Mouse (Mus musculus): ENCODE measurements around the gene Pdpn.

The Pdpn gene

DNA sequence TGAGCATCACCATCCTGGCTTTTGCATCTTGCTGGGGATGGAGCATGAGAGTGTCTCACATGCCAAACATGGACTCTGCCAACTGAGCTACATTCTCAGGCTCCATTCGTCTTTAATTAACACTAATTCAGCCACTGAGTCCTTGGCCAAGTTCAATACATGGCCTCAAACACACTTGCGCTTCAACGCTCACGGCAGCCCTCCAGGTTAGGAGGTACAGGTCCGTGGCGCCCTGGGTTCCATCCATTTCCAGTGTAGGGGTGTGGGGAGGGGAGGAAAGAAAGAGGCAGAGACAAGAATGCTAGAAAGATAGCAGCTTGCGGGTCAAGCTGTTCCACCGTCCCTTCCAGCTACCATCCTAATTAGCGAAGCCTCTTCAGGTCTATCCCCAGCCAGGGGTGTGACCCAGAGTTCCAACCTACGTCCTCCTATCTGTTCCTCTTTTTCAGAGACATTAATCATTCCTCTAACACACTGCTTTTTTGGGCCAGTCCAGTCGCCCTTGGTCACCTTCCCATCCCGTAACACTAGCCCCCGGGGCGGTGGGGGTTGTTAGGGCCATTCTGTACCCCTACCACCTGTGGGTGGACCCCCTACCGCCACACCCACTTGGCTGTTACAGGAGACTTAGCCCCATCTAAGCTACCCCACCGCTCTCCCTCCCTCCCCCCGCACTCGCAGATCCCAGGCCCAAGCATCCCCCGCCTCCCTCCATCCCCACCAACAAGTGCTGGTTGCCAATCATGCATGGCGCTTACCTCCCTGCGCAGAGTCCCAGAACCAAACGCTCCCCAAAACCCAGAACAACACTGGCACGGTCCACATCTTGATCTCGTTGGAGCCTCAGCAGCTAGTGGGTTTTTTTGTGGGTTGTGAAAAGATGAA is 691 bp downstream of the Pdpn start:
- no peak for DNase-seq (ENCODE audit: low read depth, low spot score)

DNA sequence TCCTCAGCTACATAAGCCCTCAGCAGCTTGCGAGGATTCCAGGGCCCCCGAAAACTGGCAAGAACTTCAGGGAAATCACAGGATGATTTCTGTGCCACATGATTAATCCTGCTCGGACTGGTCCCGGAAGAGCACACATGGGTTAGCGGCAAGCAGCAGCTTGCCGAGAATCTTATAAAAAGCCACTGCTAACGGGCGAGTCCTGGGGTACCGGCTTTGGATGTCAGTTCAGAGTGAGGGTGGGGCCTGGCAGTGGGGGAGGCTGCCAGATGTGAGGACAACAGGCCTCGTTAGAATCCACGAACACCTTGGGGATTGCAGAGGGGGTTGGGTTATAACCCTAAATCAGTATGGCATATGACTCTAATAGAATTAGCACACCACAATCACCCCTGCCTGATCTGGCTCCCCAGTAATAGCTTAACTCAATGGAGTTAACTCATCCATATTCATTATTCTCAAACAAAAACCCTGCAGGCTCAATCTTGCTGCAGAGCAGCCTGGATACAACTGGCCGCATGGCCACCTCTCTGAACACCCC is 2.3 kb downstream of the Pdpn start:
- no peak for DNase-seq (ENCODE audit: low read depth, low spot score)

DNA sequence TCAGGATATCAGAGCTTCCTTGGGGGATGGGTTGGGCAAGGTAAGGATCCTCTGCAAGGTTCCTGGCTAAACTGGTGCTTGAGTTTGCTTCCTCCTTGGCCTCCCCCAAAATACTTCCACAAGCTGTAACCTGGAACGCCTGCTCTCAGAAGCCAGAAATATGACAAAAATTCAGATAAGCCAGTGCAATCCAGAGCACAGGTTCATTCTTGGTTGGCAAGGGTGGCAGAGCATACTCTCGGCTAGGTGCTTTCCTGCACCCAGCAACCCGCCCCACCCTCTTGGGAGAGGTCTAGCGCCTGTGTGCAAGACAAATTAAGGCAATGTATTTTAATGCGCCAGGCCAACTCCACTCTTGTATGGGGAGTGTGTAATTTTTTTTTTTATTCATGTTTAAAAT is 3.2 kb downstream of the Pdpn start:
- DNase-seq (ENCODE audit: low read depth, low spot score) = no peak

DNA sequence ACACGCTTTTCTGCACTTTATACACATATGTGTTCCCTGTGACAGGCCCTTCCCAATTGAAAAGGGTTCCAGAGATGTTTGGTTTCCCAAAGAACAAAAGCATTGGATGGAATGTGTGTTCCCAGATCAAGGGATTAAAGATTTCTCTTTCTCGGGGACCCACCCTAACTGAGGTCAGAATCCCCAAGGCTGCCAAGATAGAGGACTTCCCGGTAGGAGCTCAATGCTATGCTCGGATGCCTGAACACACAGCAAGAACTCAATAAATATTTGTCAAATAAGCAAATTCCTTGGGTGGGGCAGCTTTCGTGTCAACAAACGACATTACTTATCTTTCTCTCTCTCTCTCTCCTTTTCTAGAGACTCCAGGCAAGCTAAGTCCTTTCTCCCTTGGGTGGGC is 5.0 kb downstream of the Pdpn start:
- DNase-seq (ENCODE audit: low read depth, low spot score) = no peak

DNA sequence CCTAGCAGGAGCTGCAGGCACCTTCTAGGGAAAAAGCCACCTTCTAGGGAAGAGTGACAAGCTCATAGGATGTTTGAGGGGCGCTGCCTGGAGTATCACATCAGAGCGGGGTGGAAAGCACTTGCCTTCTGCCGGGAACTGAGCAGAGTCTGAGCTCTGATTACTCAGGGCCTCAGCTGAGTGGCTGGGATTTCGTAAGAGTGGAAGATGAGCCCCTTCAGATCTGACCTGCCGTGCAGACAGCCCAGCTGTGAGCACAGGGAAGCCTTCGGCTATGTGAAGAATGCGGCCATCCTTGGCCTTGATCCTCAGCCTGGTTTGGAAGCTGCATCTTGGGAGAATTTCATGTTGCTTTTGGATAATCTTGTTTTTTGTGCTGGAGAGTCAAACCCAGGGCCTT is 10.5 kb downstream of the Pdpn start:
- DNase-seq (ENCODE audit: low read depth, low spot score) = no peak

DNA sequence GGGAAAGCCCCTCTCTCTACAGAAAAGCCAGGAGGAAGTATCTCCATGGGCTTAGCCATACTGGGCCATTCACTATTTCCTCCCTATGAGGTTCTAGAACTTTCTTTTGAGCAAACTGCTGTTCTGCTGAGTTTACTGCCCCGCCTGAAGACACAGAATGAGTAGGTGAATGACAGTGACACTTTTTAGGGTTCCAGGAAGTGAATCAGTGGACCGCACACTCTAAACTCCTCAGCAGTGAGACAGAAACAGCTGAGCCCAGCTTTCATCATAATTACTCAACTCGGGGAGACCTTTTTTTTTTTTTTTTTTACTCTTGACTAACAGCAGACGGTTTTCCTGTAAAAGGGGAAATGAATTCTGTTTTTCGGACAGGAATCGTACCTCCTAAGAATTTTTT is 10.9 kb downstream of the Pdpn start:
- DNase-seq (ENCODE audit: low read depth, low spot score) = no peak

DNA sequence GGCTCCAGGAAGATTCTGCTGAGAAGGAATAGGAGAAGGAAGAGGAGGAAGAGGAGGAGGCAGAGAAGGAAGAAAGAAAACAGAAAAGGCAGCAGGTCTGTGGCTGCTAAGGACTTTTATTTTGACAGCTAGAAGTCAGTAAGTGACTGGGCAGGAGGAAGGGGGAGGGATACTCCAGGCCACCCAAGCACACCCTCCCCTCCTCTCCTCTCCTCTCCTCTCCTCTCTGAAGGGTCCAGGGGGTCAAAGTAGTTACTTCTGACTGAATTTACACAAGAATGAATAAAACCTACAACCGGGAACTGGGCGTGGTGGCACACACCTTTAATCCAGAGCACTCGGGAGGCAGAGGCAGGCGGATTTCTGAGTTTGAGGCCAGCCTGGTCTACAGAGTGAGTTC is 12.3 kb downstream of the Pdpn start:
- DNase-seq (ENCODE audit: low read depth, low spot score) = no peak

DNA sequence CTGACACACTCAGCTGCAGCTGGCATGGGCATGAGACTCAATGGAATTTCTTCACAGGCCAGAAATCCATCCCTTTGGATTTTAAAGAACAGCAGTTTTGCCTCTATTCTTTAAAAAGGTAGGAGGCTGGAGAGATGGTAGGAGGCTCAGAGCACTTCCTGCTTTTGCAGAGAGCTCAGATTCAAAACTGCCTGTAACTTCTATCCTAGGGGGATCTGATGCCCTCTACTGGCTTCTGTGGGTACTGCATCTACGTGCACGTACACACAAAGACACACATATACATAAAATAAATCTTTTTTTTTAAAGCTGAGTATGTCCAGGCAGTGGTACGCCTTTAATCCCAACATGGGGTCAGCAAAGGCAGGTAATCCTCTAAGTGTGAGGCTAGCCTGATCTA is 19.2 kb downstream of the Pdpn start:
- no peak for DNase-seq (ENCODE audit: low read depth, low spot score)

DNA sequence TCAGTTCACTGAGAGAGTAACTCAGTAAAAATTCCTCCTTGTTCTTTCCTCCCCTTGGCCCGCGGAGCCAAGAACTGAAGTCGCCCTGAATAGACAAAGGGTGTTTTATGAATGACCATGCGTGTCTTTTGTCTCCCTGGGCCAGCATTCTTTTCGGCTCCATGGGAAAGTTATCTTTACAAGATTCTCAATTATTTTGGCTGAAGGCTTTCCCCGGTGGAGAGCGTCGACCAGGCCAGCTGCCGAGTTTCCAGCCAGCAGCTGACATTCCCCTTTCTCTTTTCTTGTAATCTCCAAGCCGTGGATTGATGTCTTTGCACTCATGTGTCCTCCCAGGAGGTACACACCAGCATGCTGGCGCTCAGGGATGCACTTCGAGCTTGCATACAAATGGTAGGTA is 19.7 kb downstream of the Pdpn start:
- DNase-seq (ENCODE audit: low read depth, low spot score) = no peak

DNA sequence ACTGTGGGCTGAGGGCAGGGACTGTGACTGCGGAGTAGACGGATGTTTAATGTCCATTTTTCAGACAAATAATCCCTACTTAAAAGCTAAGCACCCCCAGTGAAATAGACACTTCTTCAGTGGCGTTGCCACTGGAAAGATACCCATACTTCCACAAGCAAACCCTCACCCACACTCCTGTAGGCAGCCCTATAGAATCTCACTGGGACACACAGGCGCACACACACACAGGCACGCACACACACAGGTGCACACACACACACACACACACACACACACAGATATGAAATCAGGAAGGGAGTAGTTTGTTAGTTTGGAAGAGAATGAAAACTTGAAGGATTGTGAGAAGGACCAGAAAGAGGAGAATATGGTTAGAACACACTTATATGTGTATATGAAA is 20.3 kb downstream of the Pdpn start:
- DNase-seq (ENCODE audit: low read depth, low spot score) = no peak

DNA sequence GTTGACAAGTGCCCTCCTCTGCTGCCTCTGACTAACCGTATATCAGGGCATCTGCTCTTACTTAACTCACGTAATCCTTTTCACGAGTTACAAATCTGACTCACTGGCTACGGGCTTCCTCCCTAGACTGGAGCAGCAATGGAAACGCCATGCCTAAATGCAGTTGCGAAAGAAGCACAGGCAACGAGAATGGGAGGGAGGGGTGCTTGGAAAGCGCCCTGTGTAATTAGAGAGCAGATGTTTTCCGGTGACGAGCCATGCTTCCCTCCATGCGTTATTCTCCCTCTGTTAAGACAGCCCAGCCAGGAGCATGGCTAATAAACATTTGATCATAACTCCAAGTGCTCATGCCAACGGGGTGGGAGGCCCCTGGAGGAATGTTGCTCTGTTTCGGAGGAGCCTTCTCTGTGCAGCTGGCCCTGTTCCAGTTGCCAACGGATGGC is 20.9 kb downstream of the Pdpn start:
- DNase-seq (ENCODE audit: low read depth, low spot score) = no peak

DNA sequence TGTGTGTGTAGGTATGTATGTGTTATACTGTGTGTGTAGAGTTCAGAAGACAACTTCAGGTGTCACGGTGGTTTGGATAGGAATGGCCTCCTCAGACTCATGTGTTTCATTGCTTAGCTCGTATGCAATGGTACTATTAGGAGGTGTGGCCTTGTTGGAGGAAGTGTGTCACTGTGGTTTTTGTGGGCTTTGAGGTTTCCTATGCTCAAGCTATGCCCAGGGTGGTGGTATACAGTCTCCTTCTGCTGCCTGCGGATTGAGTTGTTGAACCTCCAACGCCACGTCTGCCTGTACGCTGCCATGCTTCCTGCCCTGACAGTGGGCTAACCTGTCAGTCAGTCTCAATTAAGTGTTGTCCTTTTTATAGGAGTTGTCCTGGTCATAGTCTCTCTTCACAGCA is 22.0 kb downstream of the Pdpn start:
- DNase-seq (ENCODE audit: low read depth, low spot score) = no peak

DNA sequence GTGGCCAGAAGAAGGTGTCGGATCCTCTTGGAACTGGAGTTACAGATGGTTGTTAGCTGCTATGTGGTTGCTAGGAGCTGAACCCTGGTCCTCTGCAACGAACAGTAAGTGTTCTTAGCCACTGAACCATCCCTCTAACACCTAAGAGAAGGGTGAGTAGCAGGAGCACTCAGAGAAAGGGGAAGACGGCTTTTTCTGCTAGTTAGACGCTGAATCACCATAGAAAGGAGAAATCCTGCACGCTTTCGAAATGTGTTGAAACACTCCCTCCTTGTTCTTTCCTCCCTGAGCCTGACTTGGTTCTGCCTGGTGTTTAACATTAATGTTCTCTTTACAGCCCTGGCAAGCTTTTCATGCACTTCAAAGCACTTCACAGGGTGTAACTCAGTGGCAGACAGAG is 27.8 kb downstream of the Pdpn start:
- no peak for DNase-seq (ENCODE audit: low read depth, low spot score)

DNA sequence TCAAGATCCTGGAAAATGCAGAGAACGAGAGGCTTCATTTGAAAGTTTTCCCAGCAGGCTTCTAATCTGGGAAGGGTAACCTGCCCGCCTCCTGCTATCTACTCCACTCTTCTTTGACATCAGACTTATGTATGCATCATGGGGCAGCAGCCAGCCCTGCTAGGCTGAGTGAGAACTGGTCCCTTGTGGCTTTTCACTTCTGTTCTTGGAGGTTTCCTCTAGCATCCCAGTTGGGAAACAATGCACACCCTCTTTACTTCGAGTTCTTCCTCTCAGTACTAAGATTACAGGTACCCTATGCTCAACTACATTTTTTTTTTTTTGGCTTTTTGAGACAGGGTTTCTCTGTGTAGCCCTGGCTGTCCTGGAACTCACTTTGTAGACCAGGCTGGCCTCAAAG is 28.5 kb downstream of the Pdpn start:
- no peak for DNase-seq (ENCODE audit: low read depth, low spot score)

DNA sequence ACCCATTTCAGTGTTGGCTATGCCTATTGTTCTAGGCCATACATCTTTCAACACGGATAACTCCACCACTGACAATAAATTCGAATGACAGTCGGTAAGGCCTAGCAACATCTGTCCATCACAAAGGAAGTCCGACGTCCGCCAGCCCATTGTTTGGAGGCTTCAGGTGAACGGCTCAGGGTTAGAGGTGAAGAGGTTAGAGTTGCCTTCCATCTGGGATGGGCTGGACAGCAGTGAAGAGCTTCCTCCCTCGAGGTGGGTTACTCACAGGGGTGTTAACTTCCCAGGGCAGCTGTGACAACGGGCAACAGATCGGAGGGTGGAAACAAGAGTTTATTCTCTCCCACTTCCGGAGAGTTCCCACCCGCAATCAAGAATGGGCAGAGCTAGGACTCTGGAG is 36.7 kb downstream of the Pdpn start:
- no peak for DNase-seq (ENCODE audit: low read depth, low spot score)

DNA sequence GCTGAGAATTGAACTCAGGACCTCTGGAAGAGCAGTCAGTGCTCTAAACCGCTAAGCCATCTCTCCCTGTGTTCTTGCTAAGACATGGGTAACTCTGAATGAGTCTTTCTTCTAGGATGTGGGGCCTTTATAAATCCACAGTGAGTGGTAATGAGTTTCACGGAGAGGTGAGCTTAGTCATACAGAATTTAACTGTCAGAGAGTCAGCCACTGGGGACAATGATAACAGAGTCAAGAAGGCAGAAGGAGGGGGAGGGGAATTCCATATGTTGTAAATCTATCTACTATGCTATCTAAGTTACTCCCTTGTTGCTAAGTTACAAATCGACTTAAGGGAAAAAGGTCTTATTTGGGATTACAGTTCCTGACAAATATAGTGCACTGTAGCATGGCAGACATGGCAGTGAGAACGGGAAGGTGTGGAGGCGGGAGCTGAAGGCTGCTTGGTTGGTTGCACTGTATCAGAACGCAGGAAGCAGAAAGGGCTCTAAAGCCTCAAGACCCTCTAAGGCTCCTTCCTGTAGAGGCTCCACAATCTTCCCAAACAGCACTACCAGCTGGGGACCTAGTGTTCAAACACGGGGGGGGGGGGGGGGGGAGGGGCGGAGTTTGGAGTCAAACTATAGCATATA is 39.5 kb downstream of the Pdpn start:
- no peak for DNase-seq (ENCODE audit: low read depth, low spot score)

DNA sequence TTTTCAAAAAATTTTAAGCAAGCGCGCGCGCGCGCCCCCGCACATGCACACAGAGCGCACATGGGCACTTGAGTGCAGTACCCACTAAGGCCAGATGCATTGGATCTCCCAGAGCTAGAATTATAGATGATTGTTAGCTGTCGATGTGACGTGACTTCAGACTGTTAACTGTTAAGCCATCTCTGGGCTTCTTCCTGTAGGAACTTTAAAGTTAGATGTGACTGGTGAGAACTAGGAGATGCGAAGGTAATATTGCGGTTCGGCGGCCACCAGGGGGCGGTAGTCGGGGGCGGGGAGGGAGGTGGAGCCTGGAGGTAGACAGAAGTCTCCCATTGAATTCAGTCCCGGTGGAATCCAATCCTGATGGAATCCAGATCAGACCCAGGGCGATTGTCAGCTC is 40.8 kb downstream of the Pdpn start:
- DNase-seq (ENCODE audit: low read depth, low spot score) = no peak

DNA sequence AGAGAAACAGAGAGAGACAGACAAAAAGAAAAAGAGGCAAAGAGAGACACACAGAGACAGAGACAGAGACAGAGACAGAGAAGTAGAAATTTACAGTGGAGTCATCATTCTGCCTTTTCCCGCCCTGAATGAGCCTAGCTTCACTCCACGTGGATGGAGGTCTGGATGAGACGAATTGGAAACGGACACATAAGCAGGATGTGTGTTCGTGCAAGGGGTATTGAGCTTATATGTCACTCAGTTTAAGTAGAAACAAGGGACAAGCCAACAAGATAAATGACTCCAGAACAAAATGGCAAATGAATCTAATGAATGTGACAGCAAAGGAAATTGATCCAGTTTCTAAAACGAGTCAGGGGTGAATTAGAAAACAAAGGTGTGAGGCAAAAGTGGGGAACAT is 41.4 kb downstream of the Pdpn start:
- DNase-seq (ENCODE audit: low read depth, low spot score) = no peak

DNA sequence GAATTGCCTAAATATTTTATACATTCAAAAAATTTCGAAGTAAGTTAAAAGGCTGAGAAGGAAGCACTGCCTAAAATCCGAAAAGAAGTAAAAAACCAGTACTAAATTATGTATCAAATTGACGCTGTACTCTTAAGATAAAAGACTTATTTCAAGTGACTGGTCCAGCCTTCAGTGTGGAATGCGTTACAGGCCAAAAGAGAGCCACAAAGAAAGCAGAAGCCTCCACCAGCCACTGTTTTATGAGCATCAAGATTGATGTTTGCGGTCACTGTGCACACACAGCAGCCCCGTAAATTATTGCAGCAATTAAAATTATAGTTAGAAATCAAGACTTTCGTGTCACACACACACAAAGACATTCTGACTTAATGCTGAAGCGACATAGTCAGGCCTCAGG is 43.8 kb downstream of the Pdpn start:
- DNase-seq (ENCODE audit: low read depth, low spot score) = no peak

DNA sequence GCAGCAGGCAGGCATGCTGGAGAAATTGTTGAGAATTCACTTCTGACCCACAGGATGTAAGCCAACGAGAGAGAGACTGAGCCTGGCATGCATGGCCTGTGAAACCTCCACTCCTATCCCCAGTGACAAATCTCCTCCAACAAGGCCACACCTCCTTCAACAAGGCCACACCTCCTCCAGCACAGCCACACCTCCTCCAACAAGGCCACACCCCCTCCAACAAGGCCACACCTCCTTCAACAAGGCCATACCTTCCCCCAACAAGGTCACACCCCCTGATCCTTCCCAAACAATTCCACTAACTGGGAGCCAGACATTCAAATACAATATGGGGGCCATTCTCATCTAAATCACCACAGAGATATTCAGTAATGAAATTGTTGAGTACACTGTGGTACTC is 46.0 kb downstream of the Pdpn start:
- DNase-seq (ENCODE audit: low read depth, low spot score) = no peak

DNA sequence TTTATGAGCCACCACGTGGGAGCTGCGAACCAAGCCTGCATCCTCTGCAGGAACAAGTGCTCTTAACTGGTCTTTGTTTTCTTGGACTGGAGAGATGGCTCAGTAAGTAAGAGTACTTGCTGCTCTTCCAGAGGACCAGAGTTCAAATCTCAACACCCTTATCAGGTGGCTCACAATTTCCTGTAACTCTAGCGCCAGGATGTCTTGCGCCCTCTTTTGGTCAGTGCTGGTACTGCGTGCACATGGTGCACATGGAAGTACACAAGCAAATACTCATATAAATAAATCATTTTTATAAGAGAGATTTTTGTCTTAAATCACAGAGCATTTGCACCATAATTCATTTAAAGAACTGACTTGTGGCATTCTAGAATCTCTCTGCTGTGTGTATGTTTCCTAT is 51.3 kb downstream of the Pdpn start:
- no peak for DNase-seq (ENCODE audit: low read depth, low spot score)

DNA sequence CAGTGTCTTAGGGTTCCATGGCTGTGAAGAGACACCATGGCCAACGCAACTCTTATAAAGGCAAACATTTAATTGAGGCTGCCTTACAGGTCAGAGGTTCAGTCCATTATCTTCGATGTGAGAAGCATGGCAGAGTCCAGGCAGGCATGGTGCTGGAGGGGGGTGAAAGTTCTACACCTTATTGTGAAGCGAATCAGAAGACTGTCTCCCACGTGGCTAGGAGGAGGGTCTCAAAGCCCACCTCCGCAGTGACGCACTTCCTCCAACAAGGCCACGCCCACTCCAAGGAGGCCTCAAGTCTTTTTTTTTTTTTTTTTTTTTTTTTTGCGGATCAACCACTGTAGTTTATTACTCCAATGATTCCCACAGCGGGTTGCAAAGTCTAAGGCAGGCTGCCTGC is 58.1 kb downstream of the Pdpn start:
- no peak for DNase-seq (ENCODE audit: low read depth, low spot score)

DNA sequence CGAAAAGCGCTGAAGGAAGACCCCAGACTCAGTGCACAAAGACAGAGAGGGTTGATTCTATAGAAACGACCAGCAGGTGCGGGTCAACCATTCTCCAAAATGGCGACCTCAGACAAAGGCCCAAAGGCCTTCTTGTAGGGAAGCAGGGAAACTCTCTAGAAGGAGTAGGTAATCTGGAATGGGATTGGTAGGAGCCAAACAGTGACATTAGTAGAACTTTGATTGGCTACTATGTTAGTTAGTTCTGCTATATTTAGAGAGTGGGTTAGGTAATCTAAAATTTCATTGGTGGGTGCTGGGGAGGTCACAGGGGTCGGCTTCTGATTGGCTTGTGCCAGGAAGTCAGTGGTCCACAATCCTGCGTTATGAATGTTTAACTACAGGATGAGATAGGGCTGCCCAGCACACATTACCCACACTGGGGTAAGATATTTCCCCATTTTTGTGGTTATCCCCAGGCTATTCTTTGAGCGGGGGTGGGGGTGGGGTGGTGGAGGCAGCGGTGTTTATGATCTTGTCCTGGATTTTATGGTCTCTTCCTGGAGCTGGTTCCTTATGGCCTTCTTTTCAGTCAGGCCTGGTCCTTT is 59.7 kb downstream of the Pdpn start:
- DNase-seq (ENCODE audit: low read depth, low spot score) = no peak

Measured in embryo, embryonic 11.5 days (tissue).